Mouse (Mus musculus) heart, embryonic 11.5 days (tissue): ENCODE measurements at regions not wholly inside any gene's neighbourhood (a gene's known extent, or its start where the extent isn't known, plus 50 kb on each side); places are given as distances from the start of the nearest gene placed in this dataset.

Source experiments
- ATAC-seq: fragments of 200-750 bp; cut with Nextera tagmentation; replicated peaks from 2 replicates; pipeline ENCODE4 v1.8.0; 2017; ENCODE audit warnings: moderate library complexity; ENCODE audit not compliant: insufficient number of reproducible peaks, low FRiP score, low TSS enrichment
- H3K27ac ChIP-seq: fragments of 300-500 bp; sonication (generic); 2 replicates; pipeline ENCODE4 v1.5.1; 2014; ENCODE audit warnings: mild to moderate bottlenecking, low read depth, low read length
- H3K27me3 ChIP-seq: fragments of 300-500 bp; sonication (generic); 2 replicates; pipeline ENCODE4 v1.6.1; 2014; ENCODE audit warnings: mild to moderate bottlenecking, low read length, mixed read lengths; ENCODE audit not compliant: control insufficient read depth, insufficient read depth
- H3K36me3 ChIP-seq: fragments of 300-500 bp; sonication (generic); 2 replicates; pipeline ENCODE4 v1.6.1; 2014; ENCODE audit warnings: mild to moderate bottlenecking, low read length, moderate library complexity, mixed read lengths; ENCODE audit not compliant: control insufficient read depth, insufficient read depth
- H3K4me1 ChIP-seq: fragments of 300-500 bp; sonication (generic); 2 replicates; pipeline ENCODE4 v1.6.1; 2014; ENCODE audit warnings: low read length; ENCODE audit not compliant: control insufficient read depth, insufficient read depth
- H3K4me2 ChIP-seq: fragments of 300-500 bp; sonication (generic); 2 replicates; pipeline ENCODE4 v1.6.1; 2014; ENCODE audit warnings: mild to moderate bottlenecking, moderate library complexity
- H3K4me3 ChIP-seq: fragments of 300-500 bp; sonication (generic); 2 replicates; pipeline ENCODE4 v1.5.1; 2014; ENCODE audit warnings: low read depth, low read length
- H3K9ac ChIP-seq: fragments of 300-500 bp; sonication (generic); 2 replicates; pipeline ENCODE4 v1.6.1; 2014; ENCODE audit warnings: mild to moderate bottlenecking, low read depth, low read length, moderate library complexity
- H3K9me3 ChIP-seq: fragments of 300-500 bp; sonication (generic); replicated peaks from 2 replicates; pipeline ENCODE4 v1.6.1; 2016; ENCODE audit warnings: low read length; ENCODE audit not compliant: control insufficient read depth
- WGBS: fragments of 180-500 bp; shearing (Covaris S2); extraction: QIAGEN DNeasy Blood & Tissue Kit; methylation state at CpG from one replicate; pipeline ENCODE4 v1.1.7; 2014; ENCODE audit not compliant: insufficient replicate concordance; 5-methylcytosine and 5-hydroxymethylcytosine counted together

DNA sequence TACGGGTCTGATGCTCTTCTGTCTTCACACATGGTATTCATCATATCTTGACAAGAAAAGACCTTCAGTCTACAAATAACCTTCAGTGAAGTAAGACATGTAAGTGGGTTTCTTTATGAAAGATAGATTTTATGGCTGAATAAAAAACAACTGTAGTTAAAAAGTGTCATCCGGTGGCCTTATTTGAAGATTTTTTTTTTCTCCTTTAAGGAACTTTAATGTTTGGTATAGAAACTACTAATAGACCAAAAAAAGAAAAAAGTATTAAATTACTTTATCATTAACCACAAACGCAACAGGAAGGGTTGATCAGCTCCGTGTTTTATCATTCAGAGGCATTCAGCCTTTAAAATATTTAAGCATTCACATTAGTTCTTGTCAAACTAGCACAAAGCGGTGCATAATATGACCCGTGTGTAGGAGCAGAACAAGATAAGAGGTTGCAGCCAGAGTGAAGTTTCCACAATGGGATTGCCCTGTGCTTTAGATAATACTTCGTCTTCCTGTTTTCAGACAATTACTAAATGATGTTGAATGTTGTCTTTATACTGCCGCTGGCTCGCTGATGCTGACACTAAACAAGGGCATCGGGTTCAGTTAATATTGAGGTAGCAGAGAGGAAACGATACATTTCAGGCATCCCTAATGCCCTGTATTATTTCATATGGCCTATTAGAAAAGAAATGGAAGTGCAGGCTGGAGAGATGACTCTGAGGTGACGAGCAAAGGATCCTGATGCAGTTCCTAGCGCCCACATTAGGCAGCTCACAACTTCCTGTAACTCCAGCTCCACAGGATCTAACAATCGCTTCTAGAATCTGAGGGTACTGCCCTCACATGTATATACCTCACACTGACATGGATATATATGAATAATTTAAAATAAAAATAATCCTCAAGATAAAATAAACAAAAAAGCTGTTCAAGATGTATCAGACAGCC, 244.8 kb downstream of the Rpl36a-ps1 start:
- Histone ChIP-seq H3K9me3 (no peaks in the 10 kb centered on the region; the same call in 1 of the 2 replicates), H3K4me1 (no peaks in the 10 kb centered on the region), H3K27me3 (no peaks in the 10 kb centered on the region), H3K4me3 (no peak overlapping the region), H3K27ac (no peak overlapping the region), H3K9ac (no peak overlapping the region), H3K36me3 (no peaks in the 10 kb centered on the region), H3K4me2 (no peak overlapping the region)
- 65% methylated on average over 14 of the region's 14 CpGs for WGBS
- ATAC-seq, result no peak

DNA sequence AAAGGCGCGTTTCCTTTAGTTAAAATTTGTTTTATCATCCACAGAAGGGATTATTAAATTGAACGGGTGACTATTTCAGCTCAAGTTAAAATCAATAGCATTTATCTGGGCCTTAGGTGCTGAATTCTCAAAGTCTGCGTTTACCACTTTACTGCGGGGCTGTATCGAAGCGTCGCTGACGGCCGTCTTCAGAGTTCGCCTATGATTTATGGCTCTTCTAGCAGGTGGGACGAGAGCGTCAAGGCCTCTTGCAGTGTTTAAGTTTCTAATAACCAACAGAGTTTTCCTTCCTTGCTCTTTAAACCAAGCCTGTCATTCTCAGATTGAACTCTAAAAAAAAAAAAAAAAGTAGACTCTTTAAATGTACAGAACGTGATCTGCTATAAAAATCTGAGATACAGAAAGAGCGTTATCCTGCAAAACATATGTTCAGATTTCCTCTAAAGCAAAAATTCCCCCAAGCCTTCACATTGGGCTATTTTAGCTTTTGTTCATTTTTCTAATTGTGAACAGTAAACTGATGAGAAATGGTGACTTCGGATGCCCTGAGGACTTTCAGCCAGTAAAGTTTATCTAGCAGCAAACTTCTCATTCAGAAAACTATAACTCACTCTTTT, 246.9 kb downstream of the Rpl36a-ps1 start:
- Histone ChIP-seq H3K27me3 (no peaks in the 10 kb centered on the region), H3K4me3 (no peak overlapping the region), H3K9ac (no peak overlapping the region), H3K4me2 (no peak overlapping the region), H3K4me1 (no peaks in the 10 kb centered on the region), H3K9me3 (no peaks in the 10 kb centered on the region; the same call in 1 of the 2 replicates), H3K27ac (no peak overlapping the region), H3K36me3 (no peaks in the 10 kb centered on the region)
- WGBS, result 76% methylated on average over 16 of the region's 16 CpGs
- no peak for ATAC-seq

DNA sequence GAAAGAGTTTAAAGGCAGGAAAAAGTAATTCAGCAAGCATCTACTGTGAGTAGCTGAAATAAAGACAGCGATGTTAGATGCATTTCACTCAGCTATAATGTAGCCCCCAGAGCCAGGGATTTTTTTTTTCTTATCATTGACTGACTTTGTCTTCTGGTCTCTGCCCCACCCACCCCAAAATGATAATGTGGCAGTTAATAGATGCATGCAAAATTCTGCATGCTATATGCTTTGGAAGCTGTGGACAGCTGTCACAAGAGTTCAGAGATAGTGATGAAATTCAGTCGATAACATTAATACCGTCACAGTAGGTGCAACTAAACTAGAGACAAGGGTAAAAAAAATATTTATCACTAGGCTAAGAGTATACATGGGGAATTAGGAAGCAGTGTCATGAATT, 263.7 kb downstream of the Rpl36a-ps1 start:
- Histone ChIP-seq H3K4me1 (no peaks in the 10 kb centered on the region), H3K27me3 (no peaks in the 10 kb centered on the region), H3K36me3 (no peaks in the 10 kb centered on the region), H3K27ac (no peak overlapping the region), H3K9ac (no peak overlapping the region), H3K9me3 (no peaks in the 10 kb centered on the region), H3K4me3 (no peak overlapping the region), H3K4me2 (no peak overlapping the region)
- no peak for ATAC-seq
- 83% methylated on average over 3 of the region's 3 CpGs for WGBS

DNA sequence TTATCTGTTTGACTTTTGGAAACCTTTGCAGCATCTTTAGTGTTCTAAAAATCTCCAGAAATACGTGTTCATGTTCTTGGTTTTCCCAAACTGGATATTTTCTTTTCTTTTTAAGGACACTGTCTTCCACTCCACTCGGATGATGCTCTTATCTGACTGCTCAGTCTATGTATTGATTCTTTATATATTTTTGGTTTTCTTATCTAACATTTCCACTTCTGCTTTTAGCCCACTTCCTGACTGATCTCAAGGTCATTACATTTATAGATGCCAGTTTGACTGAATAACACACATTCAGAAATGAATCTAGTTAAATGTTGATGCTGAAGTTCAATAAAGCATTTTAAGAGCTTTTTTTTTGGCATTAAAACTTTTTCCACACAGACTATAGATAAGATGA, 265.3 kb downstream of the Rpl36a-ps1 start:
- H3K4me1 ChIP-seq, result no peaks in the 10 kb centered on the region
- H3K27me3 ChIP-seq, result no peaks in the 10 kb centered on the region
- no peak overlapping the region for H3K4me3 ChIP-seq
- 61% methylated on average over 2 of the region's 2 CpGs for WGBS
- no peak overlapping the region for H3K9ac ChIP-seq
- no peaks in the 10 kb centered on the region for H3K9me3 ChIP-seq
- no peak overlapping the region for H3K4me2 ChIP-seq
- no peak overlapping the region for H3K27ac ChIP-seq
- no peak for ATAC-seq
- no peaks in the 10 kb centered on the region for H3K36me3 ChIP-seq

DNA sequence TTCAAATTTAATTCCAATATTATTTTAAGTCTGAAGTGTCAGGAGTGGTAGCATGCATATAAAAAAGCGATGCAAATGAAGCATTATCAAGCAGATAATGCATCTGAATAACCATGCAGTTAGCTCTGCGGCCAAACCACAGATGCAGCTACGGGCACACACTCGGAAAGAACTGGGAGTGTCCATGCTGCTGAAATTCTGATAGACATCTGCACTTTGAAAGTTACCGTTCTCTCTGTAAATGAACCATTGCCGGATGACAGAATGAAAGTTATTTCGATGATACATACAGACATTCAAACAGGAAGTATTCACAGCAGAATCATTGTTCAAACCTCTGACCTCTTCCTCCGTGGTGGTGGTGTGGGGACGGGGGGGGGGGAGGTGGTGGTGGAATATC, 271.6 kb downstream of the Rpl36a-ps1 start:
- no peaks in the 10 kb centered on the region for H3K36me3 ChIP-seq
- no peaks in the 10 kb centered on the region for H3K4me1 ChIP-seq
- no peak overlapping the region for H3K4me3 ChIP-seq
- no peak overlapping the region for H3K9ac ChIP-seq
- no peak for ATAC-seq
- H3K27ac ChIP-seq, result no peak overlapping the region
- H3K27me3 ChIP-seq, result no peaks in the 10 kb centered on the region
- no peak overlapping the region for H3K4me2 ChIP-seq
- 83% methylated on average over 9 of the region's 9 CpGs for WGBS
- H3K9me3 ChIP-seq, result no peaks in the 10 kb centered on the region

DNA sequence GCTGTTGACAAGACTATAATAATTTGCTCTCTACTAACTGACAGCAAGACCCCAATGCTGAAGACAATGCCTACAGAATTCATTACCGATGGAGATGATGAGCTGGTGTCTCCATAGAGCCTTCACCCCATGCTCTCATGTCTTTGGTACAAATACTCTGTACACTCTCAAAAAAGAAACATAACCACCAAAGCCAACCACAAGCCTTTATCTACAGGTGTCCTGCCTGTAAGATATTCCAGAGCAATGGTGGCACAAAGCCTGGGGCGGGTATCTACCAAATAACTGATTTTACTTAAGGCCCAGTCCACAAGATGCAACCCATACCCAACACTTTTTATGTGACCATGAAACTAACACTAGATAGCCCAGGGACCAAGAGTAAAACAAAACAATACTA, 273.1 kb downstream of the Rpl36a-ps1 start:
- no peak overlapping the region for H3K4me3 ChIP-seq
- no peak overlapping the region for H3K9ac ChIP-seq
- WGBS, result 87% methylated on average over 2 of the region's 2 CpGs
- no peaks in the 10 kb centered on the region for H3K4me1 ChIP-seq
- no peaks in the 10 kb centered on the region for H3K9me3 ChIP-seq
- H3K36me3 ChIP-seq, result no peaks in the 10 kb centered on the region
- no peaks in the 10 kb centered on the region for H3K27me3 ChIP-seq
- H3K27ac ChIP-seq, result no peak overlapping the region
- no peak overlapping the region for H3K4me2 ChIP-seq
- no peak for ATAC-seq

DNA sequence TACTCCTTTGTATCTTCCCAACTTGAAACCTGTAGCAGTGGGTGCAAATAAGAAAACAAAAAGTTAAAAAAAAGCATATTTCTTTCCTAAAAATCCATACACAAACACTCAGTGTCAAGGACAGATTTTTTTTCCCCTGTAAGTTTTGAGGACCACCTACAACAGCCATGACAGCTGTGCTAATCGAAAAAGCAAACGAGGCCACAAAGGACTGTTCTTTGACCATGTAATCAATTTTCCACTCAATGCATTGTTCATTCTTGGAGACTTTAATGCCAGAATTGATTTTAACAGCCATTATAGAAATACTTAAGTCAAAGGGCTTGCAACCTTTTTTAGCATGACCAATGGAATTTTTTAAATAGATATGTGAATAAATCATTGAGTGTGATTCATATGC, 286.1 kb downstream of the Rpl36a-ps1 start:
- Histone ChIP-seq H3K36me3 (no peaks in the 10 kb centered on the region), H3K9ac (no peak overlapping the region), H3K27me3 (no peaks in the 10 kb centered on the region), H3K4me1 (0 out of 2 replicates have a peak, but pooled peaks cover 3% of the 10 kb centered on the region), H3K9me3 (no peaks in the 10 kb centered on the region), H3K27ac (no peak overlapping the region), H3K4me3 (no peak overlapping the region), H3K4me2 (no peak overlapping the region)
- no peak for ATAC-seq
- 81% methylated on average over 2 of the region's 2 CpGs for WGBS

DNA sequence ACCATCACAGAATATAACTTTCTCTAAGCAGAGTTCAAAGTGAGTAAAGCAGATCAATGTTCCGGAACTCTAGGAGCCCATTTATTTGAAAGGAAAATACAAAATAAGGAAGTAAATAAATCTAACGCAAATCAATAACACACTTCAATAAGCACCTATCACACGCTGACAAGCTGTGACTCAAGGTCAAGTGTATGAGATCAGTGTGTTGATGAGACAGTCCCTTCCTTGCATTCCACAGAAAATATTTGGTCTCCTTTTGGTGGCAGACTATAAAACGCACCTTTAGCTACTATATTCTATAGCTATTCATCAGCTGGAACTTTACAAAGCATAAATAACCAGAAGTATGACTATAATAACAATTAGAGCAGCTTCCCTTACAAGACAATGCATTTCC, 286.5 kb downstream of the Rpl36a-ps1 start:
- Histone ChIP-seq H3K4me2 (no peak overlapping the region), H3K4me3 (no peak overlapping the region), H3K27me3 (no peaks in the 10 kb centered on the region), H3K36me3 (no peaks in the 10 kb centered on the region), H3K9me3 (no peaks in the 10 kb centered on the region), H3K27ac (no peak overlapping the region), H3K9ac (no peak overlapping the region), H3K4me1 (0 out of 2 replicates have a peak, but pooled peaks cover 3% of the 10 kb centered on the region)
- no peak for ATAC-seq
- WGBS, result 82% methylated on average over 4 of the region's 4 CpGs
